Mouse (Mus musculus) testis, adult 2 months (tissue): ENCODE data around the gene Gm10283. TPM values are rescaled to one million over a fixed set of nuclear protein-coding genes. Genes with fewer than 3 reads are reported as not detected.
"Not testable (repeated sequence)": the region's sequence is repeated elsewhere in the genome, so short reads cannot be mapped to it uniquely, and the experiment has no call there.

Source experiments
- H3K27ac ChIP-seq: fragments of 200-500 bp; 2 replicates; pipeline ENCODE4 v1.5.1; 2012; ENCODE audit warnings: low read depth, low read length; ENCODE audit not compliant: control insufficient read depth, insufficient read depth
- H3K27me3 ChIP-seq: fragments of 200-500 bp; 2 replicates; pipeline ENCODE4 v1.6.1; 2012; ENCODE audit warnings: mild to moderate bottlenecking, low read length, moderate library complexity; ENCODE audit not compliant: control insufficient read depth, insufficient read depth
- H3K36me3 ChIP-seq: fragments of 200-500 bp; 2 replicates; pipeline ENCODE4 v1.6.1; 2012; ENCODE audit warnings: mild to moderate bottlenecking, low read length; ENCODE audit not compliant: control insufficient read depth, insufficient read depth
- H3K4me1 ChIP-seq: fragments of 200-500 bp; 2 replicates; pipeline ENCODE4 v1.6.1; 2012; ENCODE audit warnings: low read length; ENCODE audit not compliant: control insufficient read depth, insufficient read depth
- H3K4me3 ChIP-seq: fragments of 200-500 bp; 2 replicates; pipeline ENCODE4 v1.5.1; 2012; ENCODE audit warnings: low read depth, mild to moderate bottlenecking, low read length, moderate library complexity, mixed read lengths; ENCODE audit not compliant: control insufficient read depth
- CTCF ChIP-seq: fragments of 200-500 bp; IDR thresholded peaks from 2 replicates; pipeline ENCODE4 v1.5.1; 2012; ENCODE audit warnings: low read depth, mild to moderate bottlenecking, inconsistent platforms, low read length, moderate library complexity; ENCODE audit not compliant: control insufficient read depth, insufficient read depth, insufficient replicate concordance
- POLR2A ChIP-seq: fragments of 200-500 bp; IDR thresholded peaks from 2 replicates; pipeline ENCODE4 v1.6.1; 2012; ENCODE audit warnings: low read depth, mild to moderate bottlenecking, inconsistent platforms, low read length, moderate library complexity; ENCODE audit not compliant: control insufficient read depth
- polyA plus RNA-seq: library from polyadenylated mRNA; depleted of rRNA; stranded (reverse); fragments of >200 nt; gene quantifications from 2 replicates; pipeline ENCODE4 v1.2.3, GENCODE M21; 2012; rRNA removed

Gene Gm10283
- polyA plus RNA-seq, result not detected in 2 replicates

DNA sequence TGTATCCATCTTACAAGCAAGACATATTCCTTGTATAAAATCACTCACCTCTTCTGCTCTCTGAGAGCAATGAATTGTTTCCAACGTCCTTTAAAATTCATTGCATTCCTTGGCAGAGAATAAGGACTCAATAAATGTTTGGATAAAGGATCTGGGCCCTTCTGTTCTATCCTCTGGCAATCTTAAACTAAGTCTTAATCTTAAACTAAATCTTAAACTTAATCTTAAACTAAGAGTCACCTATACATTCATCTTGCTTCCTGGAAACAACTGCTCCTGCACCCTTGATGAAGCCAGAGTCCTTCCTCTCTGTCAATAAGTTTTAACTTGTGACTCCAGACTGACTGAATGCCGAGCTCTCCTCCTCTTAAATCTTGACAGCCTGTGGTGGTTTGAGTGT lies at the start of gene Gm10283:
TSS of gene Gm10283 (minus strand) at position 101 of the 400 bp plus-strand sequence.
- Histone ChIP-seq H3K4me3 (no peak within 1 kb of the TSS), H3K27me3 (no peaks in the 10 kb centered on the region), H3K4me1 (peaks cover 5% of the 10 kb centered on the region), H3K36me3 (no peaks in the 10 kb centered on the region), H3K27ac (no peak within 1 kb of the TSS)
- TF ChIP-seq POLR2A (no peak), CTCF (no peak)

DNA sequence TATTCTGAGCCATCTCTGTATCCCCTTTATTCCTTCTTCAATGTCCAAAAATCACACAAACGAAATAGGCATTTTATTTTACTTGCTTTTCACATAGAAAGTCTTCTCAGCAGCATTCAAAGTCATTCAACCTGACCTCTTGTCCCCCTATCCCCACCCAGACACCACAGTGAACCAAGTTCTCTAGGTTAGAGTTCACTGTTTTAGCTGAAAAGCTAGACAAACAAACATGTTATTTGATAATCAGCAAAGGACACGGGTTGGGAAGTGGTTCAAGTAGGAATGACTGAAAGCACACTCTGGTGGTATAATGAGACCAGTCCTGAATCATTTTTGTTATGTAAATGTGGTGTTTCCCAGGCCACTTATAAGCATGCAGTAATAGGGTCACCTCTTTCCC lies 31.9 kb upstream of the Gm10283 start:
- TF ChIP-seq CTCF (no peak), POLR2A (no peak)
- Histone ChIP-seq H3K4me3 (no peak overlapping the region), H3K27ac (no peak overlapping the region), H3K4me1 (no peaks in the 10 kb centered on the region), H3K36me3 (no peaks in the 10 kb centered on the region), H3K27me3 (no peaks in the 10 kb centered on the region)

DNA sequence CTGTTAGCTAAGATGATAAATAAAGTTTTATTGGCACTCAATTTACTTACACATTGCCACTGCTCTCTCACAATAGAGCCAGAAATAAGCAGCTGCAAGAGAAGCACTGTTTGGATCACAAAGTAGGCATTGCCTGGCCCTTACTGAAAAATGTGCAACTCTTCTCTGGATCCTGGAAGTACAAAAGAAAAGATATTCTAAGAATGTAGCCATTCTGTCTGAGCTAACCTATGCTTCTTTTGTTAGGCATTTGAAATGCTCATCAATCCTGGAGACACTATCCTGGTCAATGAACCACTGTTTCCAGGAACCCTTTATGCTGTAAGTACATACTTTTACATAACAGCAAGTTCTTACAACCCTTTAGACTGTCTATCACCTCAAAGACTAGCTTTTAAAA lies 15.3 kb upstream of the Gm10283 start:
- Histone ChIP-seq H3K36me3 (no peaks in the 10 kb centered on the region), H3K4me3 (no peak overlapping the region), H3K27ac (no peak overlapping the region), H3K4me1 (no peaks in the 10 kb centered on the region), H3K27me3 (no peaks in the 10 kb centered on the region)
- no peak for TF ChIP-seq POLR2A
- no peak for TF ChIP-seq CTCF

DNA sequence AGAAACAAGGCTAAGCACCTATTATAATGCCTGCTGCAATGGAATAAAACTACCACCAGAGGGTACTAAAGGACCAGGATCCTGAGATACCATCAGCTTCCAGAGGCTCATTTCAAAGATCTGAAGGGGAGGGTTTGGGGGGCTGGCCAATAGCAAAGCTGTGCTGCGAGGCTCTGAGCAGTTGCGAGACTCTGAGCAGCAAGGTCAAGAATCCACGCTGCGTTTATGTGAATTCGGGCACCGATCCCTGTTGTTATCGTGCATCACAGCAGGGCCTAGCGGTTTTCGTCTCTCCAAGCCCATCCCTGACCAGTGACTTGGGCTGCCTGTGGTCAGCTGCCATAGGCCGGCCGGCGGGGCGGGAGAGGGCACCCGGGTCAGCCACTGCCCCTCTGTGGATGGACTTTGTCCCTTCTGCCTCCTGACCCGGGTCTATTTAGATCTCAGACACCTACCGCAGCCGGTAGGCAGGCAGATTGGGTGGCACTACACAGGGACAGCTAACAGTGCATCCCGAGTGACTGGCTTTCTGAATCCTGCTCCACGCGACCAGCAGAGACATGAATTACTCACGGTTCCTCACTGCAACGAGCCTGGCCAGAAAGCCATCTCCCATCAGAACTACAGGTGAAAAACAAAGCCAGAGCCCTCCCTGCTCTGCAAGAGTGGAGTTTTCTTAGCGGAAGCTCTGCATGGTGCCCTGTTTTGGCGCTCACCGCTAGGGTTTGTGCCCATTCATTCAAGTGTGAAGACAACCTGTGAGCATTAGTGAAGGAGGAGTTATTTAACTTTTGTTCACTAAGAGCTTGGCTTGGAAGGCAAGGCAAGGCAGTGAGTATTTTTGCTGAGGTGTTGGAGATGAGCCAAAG lies 2.9 kb upstream of the Gm10283 start, which contains the start of gene Aadat:
TSS of gene Aadat (plus strand) at position 280 of the 869 bp plus-strand sequence.
- no peaks in the 10 kb centered on the region for H3K27me3 ChIP-seq
- 0 out of 2 replicates have a peak, but pooled peaks have one; percentile 12 for TF ChIP-seq CTCF
- TF ChIP-seq POLR2A, result no peak
- no peak within 1 kb of the TSS for H3K27ac ChIP-seq
- peak within 1 kb of the TSS; percentile 41 for H3K4me3 ChIP-seq
- peaks cover 5% of the 10 kb centered on the region for H3K4me1 ChIP-seq
- no peaks in the 10 kb centered on the region for H3K36me3 ChIP-seq

DNA sequence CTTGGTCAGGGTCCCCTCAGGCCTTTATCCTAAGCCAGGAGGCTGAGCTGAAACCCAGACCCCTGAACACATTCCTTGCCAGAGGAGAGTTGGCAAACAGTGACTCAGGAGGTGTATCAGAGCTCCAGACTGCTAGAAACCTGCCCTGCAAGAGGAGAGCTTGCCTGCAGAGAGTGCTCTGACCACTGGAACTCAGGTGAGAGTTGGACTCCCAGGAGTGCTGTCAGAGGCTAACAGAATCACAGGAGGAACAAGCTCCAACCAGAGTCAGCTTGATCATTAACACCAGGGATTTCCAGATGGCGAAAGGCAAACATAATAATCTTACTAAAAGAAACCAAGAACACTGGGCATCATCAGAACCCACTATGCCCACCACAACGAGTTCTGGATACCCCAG lies 8.0 kb downstream of the Gm10283 start:
- H3K4me1 ChIP-seq, H3K36me3 ChIP-seq, H3K27me3 ChIP-seq, H3K27ac ChIP-seq, H3K4me3 ChIP-seq: not testable (repeated sequence)

DNA sequence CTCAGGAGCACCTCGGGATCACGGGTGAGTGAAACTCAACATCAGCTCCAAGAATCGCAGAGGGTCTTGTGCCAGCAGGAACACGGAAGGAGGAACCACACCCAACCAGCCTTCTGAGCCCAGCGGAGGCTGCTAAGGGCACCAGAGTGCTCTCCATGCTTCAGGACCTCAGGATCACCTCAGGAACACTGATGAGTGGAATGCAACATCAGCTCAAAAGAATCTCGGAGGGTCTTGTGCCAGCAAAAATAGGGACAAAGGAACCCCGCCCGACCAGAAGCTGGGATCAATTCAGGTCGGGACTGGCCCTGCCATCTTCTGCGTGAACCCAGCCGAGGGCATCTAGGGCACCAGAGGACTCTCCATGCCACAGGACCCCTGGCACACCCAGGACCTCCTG lies 8.4 kb downstream of the Gm10283 start:
- TF ChIP-seq POLR2A, result no peak
- no peak for TF ChIP-seq CTCF

DNA sequence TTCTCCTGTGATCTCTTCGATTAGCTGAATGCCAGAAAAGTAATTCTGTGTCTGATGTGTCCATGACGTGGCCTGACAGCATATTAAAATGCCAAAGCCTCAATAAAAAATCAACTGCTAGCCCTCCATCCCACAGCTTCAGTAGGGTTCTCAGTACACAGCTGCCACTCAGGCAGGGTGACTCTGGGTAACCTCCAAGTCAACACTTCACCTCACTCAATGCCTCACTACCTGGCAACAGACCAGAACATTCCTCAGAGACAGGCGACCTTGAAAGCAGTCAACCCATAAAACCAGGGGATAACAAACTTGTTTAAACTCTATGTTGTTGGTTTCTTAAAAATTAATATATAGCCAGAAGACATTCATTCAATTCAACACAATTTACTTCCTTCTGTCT lies 10.5 kb downstream of the Gm10283 start:
- Histone ChIP-seq H3K27me3 (no peaks in the 10 kb centered on the region), H3K36me3 (no peaks in the 10 kb centered on the region), H3K27ac (no peak overlapping the region), H3K4me3 (no peak overlapping the region), H3K4me1 (no peaks in the 10 kb centered on the region)
- TF ChIP-seq CTCF (no peak), POLR2A (no peak)

More for the DNA sequence above, 8.4 kb downstream of the Gm10283 start:
- no peaks in the 10 kb centered on the region for H3K27me3 ChIP-seq
- no peaks in the 10 kb centered on the region for H3K4me1 ChIP-seq
- H3K4me3 ChIP-seq, result no peak overlapping the region
- no peak overlapping the region for H3K27ac ChIP-seq
- H3K36me3 ChIP-seq, result no peaks in the 10 kb centered on the region
